Mouse (Mus musculus) myocyte (in vitro differentiated cells): ENCODE results near the gene Gpsm1. TPM values are rescaled to one million over a fixed set of nuclear protein-coding genes. Genes with fewer than 3 reads are reported as not detected.

Source experiments
- H3K27me3 ChIP-seq: one replicate; pipeline ENCODE4 v1.6.1; 2011; ENCODE audit not compliant: control insufficient read depth, insufficient read depth, insufficient read length
- H3K36me3 ChIP-seq: one replicate; pipeline ENCODE4 v1.6.1; 2011; ENCODE audit not compliant: control insufficient read depth, insufficient read depth
- H3K4me2 ChIP-seq: one replicate; pipeline ENCODE4 v1.6.1; 2011; ENCODE audit warnings: low read depth, control low read depth
- H3K4me3 ChIP-seq: one replicate; pipeline ENCODE4 v1.5.1; 2011; ENCODE audit warnings: mild to moderate bottlenecking, control low read depth, moderate library complexity
- H3K79me2 ChIP-seq: one replicate; pipeline ENCODE4 v1.6.1; 2011; ENCODE audit not compliant: control insufficient read depth, insufficient read depth
- H3ac ChIP-seq: one replicate; pipeline ENCODE4 v1.6.1; 2011; ENCODE audit not compliant: control insufficient read depth, insufficient read length
- CEBPB ChIP-seq: IDR thresholded peaks from 2 replicates; pipeline ENCODE4 v1.6.1; 2011; ENCODE audit warnings: mild to moderate bottlenecking, moderate library complexity; ENCODE audit not compliant: poor library complexity, insufficient read depth, severe bottlenecking
- E2F4 ChIP-seq: IDR thresholded peaks from one replicate; pipeline ENCODE4 v1.6.1; 2011; ENCODE audit warnings: mild to moderate bottlenecking, control low read depth, moderate library complexity; ENCODE audit not compliant: insufficient read depth
- MAX ChIP-seq: IDR thresholded peaks from one replicate; pipeline ENCODE4 v1.6.1; 2011; ENCODE audit warnings: low read depth, mild to moderate bottlenecking, control low read depth
- MYOD1 ChIP-seq, 3 experiments: IDR thresholded peaks; one replicate each; pipeline ENCODE4 v1.6.1; 2011; ENCODE audit warnings: control low read depth in 2 of 3, low read depth in 2 of 3, mild to moderate bottlenecking in 2 of 3, moderate library complexity in 1 of 3; ENCODE audit not compliant: insufficient read length in 2 of 3, control insufficient read depth in 1 of 3
- MYOG ChIP-seq, 3 experiments: IDR thresholded peaks; one replicate each; pipeline ENCODE4 v1.6.1; 2011; ENCODE audit warnings: control low read depth in 2 of 3, low read depth in 2 of 3, mild to moderate bottlenecking in 2 of 3; ENCODE audit not compliant: insufficient read length in 2 of 3, control insufficient read depth in 1 of 3, insufficient read depth in 1 of 3
- POLR2A ChIP-seq: IDR thresholded peaks from one replicate; pipeline ENCODE4 v1.6.1; 2011; ENCODE audit warnings: low read depth, mild to moderate bottlenecking, control low read depth, moderate library complexity; ENCODE audit not compliant: insufficient read length
- POLR2AphosphoS2 ChIP-seq: IDR thresholded peaks from one replicate; pipeline ENCODE4 v1.6.1; 2011; ENCODE audit warnings: low read depth, control low read depth; ENCODE audit not compliant: insufficient read length
- REST ChIP-seq: IDR thresholded peaks from one replicate; pipeline ENCODE4 v1.6.1; 2011; ENCODE audit warnings: mild to moderate bottlenecking, control low read depth, moderate library complexity; ENCODE audit not compliant: insufficient read depth, insufficient read length
- SRF ChIP-seq: IDR thresholded peaks from one replicate; pipeline ENCODE4 v1.6.1; 2011; ENCODE audit warnings: low read depth; ENCODE audit not compliant: control insufficient read depth, insufficient read length
- TCF12 ChIP-seq: IDR thresholded peaks from one replicate; pipeline ENCODE4 v1.6.1; 2011; ENCODE audit warnings: mild to moderate bottlenecking, control low read depth; ENCODE audit not compliant: poor library complexity, insufficient read depth, severe bottlenecking
- TCF3 ChIP-seq: IDR thresholded peaks from one replicate; pipeline ENCODE4 v1.6.1; 2011; ENCODE audit warnings: low read depth, control low read depth; ENCODE audit not compliant: insufficient read length
- USF1 ChIP-seq: IDR thresholded peaks from one replicate; pipeline ENCODE4 v1.6.1; 2011; ENCODE audit warnings: low read depth, mild to moderate bottlenecking, control low read depth, moderate library complexity
- polyA plus RNA-seq: library from polyadenylated mRNA; unstranded; fragments of >200 nt; fragmentation: generic; extraction: Trizol; gene quantifications from one replicate; pipeline ENCODE4 v1.2.1, GENCODE M21; 2012; ENCODE audit warnings: missing spikeins

Gpsm1 gene
- 11.7 TPM for polyA plus RNA-seq

DNA sequence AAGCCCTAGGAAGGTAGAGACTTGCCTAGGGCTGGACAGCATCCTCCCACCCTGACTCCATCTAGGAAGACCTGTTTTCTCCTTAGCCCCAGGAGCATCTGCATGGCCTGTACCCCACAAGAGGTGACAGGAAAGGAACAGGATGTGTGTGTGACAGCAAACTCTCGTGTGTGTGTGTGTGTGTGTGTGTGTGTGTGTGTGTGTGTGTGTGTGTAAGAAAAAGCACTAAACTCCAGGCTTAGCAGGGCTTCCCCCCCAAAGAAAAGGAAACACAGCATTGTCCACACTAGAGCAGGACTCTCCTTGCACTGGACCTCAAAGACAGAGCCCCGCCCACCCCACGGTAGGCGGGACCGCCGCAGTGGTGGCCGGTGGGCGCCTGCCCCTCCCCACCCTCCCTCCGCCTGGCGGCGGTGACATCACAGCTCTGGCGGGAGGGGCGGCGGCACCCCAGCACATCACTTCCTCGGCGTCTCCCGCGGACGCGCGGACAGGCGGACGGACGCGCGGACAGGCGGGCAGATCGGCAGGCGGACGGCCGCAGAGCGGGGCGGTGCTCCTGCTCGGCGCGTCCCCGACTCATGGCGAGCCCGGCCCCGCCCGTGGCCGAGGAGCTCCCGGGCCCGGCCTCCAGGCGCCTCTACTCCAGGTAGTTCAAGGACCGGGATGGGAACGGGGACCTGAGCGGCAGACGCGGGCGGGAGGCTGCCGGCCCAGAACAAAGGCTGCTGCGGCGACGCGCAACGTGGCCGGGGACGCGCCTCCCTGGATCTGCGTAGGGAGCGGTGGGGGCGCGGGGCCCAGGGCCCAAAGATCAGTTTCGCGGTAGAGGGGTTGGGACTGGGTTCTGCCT is at the start of gene Gpsm1:
TSS of gene Gpsm1 (plus strand) at position 444 of the 853 bp plus-strand sequence.
- peak within 1 kb of the TSS; percentile 48 for H3K4me3 ChIP-seq

GRCm38 (mm10) chr2:26266066-26266742 is 49.1 kb upstream of the Gpsm1 start:
- no peak overlapping the region for H3K4me2 ChIP-seq
- peaks cover 33% of the 10 kb centered on the region for H3K27me3 ChIP-seq
- TF ChIP-seq MAX (no peak), TCF3 (no peak), CEBPB (no peak), USF1 (no peak), REST (no peak), TCF12 (no peak)
- H3K36me3 ChIP-seq, result no peaks in the 10 kb centered on the region
- H3ac ChIP-seq, result no peak overlapping the region
- no peaks in the 10 kb centered on the region for H3K79me2 ChIP-seq
- no peak overlapping the region for H3K4me3 ChIP-seq

More for the DNA sequence above, at the start of gene Gpsm1:
- TF ChIP-seq MYOD1 (IDR thresholded peaks at IDR 0.05; ENCODE audit: control insufficient read depth in 1 of 3, insufficient read length in 2 of 3, low read depth in 2 of 3) (peak in 1 of 3 experiments; percentile 27), REST (no peak), SRF (no peak), POLR2A (peak; percentile 89), MYOG (IDR thresholded peaks at IDR 0.05; ENCODE audit: control insufficient read depth in 1 of 3, insufficient read depth in 1 of 3, insufficient read length in 2 of 3, low read depth in 2 of 3) (no peak), TCF12 (no peak), POLR2AphosphoS2 (peak; percentile 68), E2F4 (no peak), MAX (no peak), USF1 (no peak), CEBPB (no peak), TCF3 (no peak)
- Histone ChIP-seq H3K79me2 (peaks cover 8% of the 10 kb centered on the region), H3K36me3 (no peaks in the 10 kb centered on the region), H3K27me3 (no peaks in the 10 kb centered on the region), H3ac (peak within 1 kb of the TSS; percentile 55), H3K4me2 (peak within 1 kb of the TSS; percentile 99)

- no peak overlapping the region for H3K4me2 ChIP-seq
- no peak overlapping the region for H3ac ChIP-seq
- no peaks in the 10 kb centered on the region for H3K36me3 ChIP-seq
- TF ChIP-seq TCF3 (no peak), SRF (no peak), E2F4 (no peak), MYOG (IDR thresholded peaks at IDR 0.05; ENCODE audit: control insufficient read depth in 1 of 3, insufficient read depth in 1 of 3, insufficient read length in 2 of 3, low read depth in 2 of 3) (no peak), MYOD1 (IDR thresholded peaks at IDR 0.05; ENCODE audit: control insufficient read depth in 1 of 3, insufficient read length in 2 of 3, low read depth in 2 of 3) (no peak), POLR2AphosphoS2 (no peak), POLR2A (no peak), REST (no peak), MAX (no peak), USF1 (no peak), CEBPB (no peak), TCF12 (no peak)
- H3K79me2 ChIP-seq, result no peaks in the 10 kb centered on the region
- no peak overlapping the region for H3K4me3 ChIP-seq
- H3K27me3 ChIP-seq, result peaks cover 41% of the 10 kb centered on the region
These were observed 47.1 kb upstream of the Gpsm1 start for GRCm38 (mm10) chr2:26268216-26268615.

- Histone ChIP-seq H3K79me2 (no peaks in the 10 kb centered on the region), H3K27me3 (peaks cover 37% of the 10 kb centered on the region)
- TF ChIP-seq TCF12 (no peak), MYOG (IDR thresholded peaks at IDR 0.05; ENCODE audit: control insufficient read depth in 1 of 3, insufficient read depth in 1 of 3, insufficient read length in 2 of 3, low read depth in 2 of 3) (no peak), MYOD1 (IDR thresholded peaks at IDR 0.05; ENCODE audit: control insufficient read depth in 1 of 3, insufficient read length in 2 of 3, low read depth in 2 of 3) (no peak), REST (no peak), POLR2A (no peak), USF1 (no peak), MAX (no peak), SRF (no peak), E2F4 (no peak), TCF3 (no peak), POLR2AphosphoS2 (no peak), CEBPB (no peak)
These were observed 41.7 kb upstream of the Gpsm1 start for GRCm38 (mm10) chr2:26273611-26274010.

More at GRCm38 (mm10) chr2:26273611-26274010, 41.7 kb upstream of the Gpsm1 start:
- Histone ChIP-seq H3K36me3 (no peaks in the 10 kb centered on the region), H3ac (no peak overlapping the region), H3K4me2 (no peak overlapping the region), H3K4me3 (no peak overlapping the region)
